Mouse (Mus musculus): ENCODE measurements around the gene Patj.
"Not testable (repeated sequence)": the region's sequence is repeated elsewhere in the genome, so short reads cannot be mapped to it uniquely, and the experiment has no call there.

Patj gene

DNA sequence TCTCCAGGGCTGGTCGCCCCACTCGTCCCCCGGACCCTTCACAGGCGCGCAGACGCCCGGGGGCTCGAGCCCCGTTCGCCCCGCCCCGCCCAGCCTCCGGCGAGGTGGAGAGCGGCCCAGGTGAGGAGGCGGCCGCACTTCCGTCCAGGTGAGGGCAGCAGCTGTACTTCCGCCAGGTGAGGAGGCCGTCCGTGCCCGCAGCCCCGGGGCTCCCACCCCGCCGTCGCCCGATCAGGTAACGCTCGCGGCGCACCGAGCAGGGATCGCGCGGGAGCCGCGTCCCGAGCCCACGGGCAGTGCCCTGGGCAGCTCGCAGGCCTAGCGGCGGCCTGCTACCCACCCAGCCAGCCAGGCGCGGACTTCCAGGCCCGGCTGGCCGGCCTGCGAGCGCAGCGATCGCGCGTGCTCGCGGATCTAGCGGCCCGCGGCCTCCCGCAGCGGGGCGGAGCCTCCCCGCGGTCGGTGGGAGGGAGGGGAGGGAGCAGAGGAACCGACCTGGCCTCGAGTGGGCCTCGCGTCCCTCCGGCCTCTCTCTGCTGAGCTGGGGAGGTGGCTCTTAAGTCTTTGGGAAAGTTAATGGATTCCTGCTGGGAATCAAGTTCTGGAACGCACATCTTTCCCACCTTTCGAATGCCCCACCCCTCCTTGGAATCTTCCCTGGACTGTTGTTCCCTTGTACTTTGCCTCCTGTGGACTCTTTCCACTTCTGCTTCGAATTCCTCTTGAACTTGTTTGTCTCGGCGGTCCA, at the start of gene Patj:
Gene Patj, plus strand, starts transcription at position 96 of the 748 bp plus-strand sequence.
- DNase-seq (ENCODE audit: low spot score) = peak; percentile 5

DNA sequence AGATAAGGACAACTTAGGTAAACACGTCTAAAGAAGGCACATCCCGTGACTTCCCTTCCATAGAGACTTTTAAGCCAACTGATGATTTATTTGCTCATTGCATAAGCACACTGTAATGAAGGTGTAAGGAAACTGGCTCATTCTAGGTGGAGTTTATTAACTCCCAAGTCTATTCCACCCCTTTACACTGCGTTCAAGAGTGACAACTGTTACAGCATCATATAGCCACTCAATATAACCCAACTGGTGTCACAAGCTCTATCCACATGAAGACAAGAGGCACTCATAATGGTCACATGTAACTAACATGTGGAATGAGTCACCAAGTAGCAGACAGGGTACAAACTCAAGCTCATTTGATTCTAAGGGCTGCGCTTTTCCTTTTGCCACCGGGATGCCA, 47.0 kb upstream of the Patj start:
- DNase-seq (ENCODE audit: low spot score) = no peak

DNA sequence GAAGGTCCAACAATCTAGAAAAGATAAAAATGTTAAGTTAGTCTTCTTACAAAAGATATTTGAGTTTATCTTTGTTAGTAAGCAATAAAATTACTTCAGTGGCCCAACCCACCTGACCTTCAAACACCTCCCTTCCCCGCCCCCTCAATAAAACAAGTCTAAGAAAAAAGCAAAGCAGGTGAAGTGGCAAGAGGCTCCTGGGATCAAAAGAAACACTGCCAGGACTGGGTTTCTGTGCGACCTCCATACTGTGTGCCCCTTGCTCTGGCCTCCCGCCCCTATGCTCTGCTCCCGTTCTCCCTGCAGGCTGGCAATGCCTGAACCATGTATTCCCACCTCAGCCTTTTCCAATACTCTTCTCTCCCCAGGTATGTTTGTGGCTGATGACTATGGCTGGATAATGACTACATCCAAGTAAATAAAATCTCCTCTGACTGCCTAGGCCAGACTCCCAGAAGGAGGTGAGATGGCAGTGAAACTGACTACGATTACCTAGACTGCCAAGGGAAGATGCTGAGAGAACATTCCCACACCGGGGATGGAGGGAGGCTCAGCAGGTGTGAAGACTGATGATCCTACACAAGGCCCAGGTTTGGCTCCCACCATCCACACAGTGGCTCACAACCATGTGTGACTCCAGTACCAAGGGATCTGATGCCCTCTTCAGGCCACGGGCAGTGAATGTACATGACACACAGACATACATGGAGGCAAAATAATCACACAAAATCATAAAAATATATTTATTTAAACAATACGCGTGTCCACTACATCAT, 37.4 kb upstream of the Patj start:
- no peak for DNase-seq (ENCODE audit: low spot score)

DNA sequence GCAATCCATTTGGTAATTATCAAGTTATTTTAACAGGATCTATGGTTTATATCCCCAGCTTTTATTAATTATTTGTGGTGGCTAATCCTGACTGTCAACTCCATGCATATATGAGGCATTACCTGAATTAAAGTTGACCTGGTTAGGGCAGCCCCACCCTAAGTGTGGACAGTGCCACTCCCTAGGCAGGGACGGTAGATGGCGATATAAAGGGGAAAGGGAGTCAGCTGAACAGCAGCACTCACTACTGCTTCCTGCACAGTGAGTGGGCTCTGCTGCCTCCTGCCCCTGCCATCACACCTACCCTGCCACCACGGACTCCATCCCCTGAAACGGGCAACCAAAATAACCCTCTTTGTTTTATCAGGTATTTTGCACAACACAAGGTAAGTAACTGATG, 20.2 kb upstream of the Patj start:
- DNase-seq (ENCODE audit: low spot score) = no peak

DNA sequence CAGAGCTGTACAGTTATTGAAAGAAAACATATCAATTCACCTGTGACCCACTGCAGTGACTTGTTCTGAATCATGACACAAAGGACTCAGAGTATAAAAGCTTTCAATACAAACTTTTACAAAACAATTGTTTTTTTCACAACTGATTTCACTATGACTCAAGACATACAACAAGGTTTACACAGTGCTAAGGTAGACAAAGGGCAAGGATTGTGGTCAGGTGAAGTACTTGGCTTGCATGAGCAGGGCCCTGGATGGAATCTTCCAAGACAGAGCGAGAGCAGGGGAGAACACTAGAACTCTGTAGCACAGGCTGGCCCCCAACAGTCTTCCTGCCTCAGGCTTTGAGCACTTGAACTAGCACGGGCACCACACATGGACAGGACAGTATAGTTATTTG, 18.6 kb upstream of the Patj start:
- DNase-seq (ENCODE audit: low spot score) = no peak

DNA sequence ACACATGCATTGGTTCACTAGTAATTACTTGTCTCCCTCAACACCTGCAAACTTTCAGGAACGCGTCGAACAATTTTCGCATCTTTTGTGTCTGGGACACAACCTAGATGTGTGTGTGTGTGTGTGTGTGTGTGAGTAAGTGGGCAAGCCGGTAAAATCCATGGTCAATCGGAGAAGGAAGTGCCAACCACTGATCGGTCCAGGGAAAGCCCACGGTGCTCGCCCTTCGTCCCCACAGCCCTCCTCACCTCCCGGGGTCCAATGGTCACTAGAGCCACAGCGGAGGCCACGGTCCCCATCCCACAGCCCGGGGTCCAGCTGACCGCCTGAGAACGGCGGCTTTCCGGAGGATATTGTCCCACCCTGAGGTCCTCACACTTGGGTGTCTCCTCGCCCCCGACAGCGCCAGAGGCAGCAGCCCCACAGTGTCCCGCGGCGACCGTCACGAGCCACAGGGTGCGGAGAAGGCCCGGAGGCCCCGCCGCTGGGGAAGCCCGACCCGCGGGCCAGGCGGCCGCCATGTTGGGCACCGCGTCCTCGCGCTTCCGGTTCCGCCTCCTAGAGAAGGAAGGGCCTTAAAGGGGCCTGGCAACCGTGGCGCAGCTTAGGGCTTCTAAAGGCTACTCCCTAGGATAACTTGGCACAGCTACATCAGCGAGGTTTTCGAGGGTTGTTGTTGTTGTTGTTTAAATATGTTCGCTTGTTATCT, 12.7 kb upstream of the Patj start, which contains the start of gene Tm2d1:
Gene Tm2d1, minus strand, starts transcription at position 591 of the 709 bp plus-strand sequence.
- peak; percentile 41 for DNase-seq (ENCODE audit: low spot score)

DNA sequence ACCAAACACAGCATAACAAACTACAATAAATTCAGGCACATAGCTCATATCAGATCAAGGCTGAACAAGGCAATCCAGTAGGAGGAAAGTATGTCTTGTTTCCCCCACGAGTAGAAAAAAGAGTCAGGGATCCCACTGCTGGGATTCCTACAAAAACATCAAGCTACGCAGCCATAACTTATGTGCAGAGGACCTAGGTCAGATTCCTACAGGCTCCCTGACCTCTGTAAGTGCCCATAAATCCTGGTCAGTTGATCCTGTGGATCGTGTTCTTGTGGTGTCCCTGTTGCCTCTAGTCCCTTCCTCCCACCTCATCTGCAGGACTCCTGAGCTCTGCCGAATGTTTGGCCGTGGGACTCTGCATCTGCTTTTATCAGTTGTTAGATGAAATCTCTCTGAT, 10.5 kb upstream of the Patj start:
- DNase-seq (ENCODE audit: low spot score) = no peak

DNA sequence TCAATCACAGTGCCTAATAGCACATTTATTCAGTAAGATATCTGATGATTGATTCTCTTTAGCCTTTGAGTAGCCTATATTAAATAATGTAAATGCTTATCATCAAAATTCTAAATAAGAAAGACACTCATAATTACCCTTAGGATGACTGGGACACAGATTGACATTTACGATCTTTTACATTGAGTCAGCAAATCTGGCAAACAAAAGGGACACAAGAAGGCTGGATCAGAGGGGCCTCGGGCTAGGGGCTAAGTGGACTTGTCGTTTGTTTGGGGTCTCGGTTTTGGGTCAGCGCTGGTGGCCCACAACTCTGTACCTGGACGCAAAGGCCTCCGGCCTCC, 267 bp upstream of the Patj start:
- DNase-seq (ENCODE audit: low spot score) = peak; percentile 7

DNA sequence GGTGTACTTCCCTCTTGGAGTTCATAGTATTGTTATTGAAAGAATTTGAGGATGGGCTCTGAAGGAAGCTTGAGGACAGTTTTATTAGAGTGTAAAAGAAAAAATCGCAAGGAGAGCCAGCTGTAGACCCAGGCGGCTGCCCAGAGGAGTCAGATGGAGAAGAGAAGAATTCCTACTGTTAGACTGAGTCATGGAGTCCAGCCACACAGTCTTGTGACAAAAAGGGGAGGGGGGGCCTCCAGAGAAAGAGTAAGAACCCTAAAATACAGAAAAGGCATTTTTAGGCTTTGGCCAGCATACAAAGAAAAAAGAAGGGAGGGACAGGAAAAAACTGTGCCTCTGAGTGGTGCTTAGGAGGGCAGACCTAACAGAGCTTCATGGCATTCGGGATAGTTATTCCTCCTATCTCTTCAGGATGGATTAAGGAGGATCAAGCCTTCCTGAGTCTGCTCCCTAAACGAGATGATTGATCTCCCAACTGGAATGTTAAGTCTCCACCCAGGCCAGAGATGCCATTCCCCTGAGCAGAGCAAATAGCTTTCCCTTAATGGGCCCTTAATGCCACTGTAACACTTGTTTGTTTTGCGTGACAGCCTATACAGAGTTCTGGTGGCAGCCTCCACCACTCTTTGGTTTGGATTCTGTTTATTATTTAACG, 5.5 kb downstream of the Patj start:
- no peak for DNase-seq (ENCODE audit: low spot score)

DNA sequence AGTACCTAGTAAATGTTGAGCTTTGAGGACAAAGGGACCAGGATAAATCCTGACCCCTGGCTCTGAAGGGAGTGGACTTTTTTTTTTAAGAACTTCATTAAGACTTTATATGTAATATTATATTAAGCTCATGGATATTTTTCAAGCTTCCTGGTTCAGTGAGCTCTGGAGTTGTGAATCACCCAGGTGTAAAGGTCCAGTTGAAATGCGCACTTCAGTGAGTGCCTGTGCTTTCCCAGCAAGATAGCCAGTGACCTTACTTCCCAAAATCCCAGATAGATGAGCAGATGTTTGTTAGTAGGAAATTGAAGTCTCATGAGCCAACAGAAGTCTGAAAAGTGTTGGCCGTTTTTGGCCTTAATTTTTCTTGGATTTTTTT, 6.0 kb downstream of the Patj start:
- no peak for DNase-seq (ENCODE audit: low spot score)

DNA sequence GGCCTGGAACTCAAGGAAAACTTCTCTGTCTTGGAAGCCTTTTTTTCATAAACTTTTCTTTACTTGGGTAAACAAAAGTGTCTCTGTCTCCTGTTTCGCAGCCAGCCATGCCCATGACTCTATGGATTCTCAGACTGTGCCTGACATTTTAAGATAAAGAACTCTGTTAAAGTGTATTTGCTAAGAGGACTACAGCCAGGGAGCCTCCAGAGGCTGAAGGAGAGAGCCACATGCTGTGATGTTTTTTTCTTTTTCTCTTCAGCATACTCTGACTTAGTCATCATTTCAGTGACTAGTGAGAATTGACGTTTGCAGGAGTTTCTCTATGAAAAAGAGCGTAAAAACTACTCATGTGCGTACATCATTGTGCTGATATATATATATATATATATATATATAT, 7.9 kb downstream of the Patj start:
- no peak for DNase-seq (ENCODE audit: low spot score)

DNA sequence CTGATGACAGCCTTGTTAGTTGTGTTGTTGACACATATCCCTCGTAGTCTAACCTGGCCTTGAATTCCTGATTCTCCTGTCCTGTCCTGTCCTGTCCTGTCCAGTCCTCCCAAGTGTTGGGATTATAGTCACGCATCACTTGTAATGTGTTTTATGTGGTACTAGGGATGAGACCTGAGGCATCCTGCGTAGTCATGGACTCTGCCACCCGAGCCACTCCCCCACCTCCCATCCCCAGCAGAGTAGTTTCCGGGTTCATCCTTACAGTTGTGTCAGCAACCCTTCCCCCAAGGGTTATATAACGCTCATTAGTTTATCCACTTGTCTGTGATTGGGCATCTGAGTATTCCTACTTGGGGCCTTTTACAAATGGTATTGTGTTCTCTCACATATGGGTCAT, 8.8 kb downstream of the Patj start:
- DNase-seq (ENCODE audit: low spot score) = no peak

DNA sequence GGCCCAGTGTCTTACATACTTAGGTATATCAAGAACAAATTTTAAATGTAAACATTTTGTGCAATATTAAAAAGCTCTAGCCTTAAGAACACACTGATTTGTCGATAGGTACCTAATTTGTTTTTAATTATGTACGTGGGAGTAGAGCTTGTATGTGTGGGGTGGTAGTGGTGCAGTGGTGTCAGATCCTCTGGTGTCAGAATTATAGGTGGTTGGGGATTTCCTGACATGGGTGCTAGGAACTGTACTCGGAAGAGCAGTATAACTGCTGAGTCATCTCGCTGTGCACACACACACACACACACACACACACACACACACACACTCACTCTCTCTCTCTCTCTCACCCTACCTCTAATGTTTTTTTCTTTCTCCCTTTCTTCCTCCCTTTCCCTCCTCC, 12.9 kb downstream of the Patj start:
- no peak for DNase-seq (ENCODE audit: low spot score)

DNA sequence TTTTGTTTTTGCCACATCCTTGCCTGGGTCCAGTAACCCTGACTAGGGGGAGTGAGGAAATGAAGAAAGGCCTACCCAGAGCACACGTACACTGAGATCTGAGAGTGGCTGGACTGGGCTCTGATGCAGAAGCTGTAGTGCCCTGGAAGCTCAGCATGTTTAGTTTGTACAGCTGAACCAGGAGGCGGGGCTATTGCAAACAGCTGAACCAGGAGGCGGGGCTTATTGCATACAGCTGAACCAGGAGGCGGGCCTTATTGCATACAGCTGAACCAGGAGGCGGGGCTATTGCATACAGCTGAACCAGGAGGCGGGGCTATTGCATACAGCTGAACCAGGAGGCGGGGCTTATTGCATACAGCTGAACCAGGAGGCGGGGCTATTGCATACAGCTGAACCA, 19.6 kb downstream of the Patj start:
- not testable (repeated sequence) for DNase-seq (ENCODE audit: low spot score)

DNA sequence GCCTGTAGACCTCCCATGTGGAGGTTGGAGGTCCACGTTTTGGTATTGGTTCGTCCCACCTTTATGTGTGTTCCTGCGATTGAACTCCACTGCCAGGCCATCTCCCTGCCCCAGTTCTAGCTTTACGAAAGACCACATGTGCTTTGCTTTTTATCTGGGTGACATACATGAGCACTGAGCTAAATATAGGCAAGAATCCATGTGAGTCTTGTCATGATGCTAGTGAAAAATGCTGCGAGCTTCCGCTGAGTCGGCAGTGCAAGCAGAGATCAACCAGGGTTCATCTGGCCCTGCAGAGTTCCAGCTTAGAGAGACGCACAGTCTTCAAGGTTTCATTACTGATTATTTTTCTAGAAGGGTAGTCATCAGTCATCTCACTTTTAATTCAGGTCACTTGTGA, 32.8 kb downstream of the Patj start:
- DNase-seq (ENCODE audit: low spot score) = no peak

DNA sequence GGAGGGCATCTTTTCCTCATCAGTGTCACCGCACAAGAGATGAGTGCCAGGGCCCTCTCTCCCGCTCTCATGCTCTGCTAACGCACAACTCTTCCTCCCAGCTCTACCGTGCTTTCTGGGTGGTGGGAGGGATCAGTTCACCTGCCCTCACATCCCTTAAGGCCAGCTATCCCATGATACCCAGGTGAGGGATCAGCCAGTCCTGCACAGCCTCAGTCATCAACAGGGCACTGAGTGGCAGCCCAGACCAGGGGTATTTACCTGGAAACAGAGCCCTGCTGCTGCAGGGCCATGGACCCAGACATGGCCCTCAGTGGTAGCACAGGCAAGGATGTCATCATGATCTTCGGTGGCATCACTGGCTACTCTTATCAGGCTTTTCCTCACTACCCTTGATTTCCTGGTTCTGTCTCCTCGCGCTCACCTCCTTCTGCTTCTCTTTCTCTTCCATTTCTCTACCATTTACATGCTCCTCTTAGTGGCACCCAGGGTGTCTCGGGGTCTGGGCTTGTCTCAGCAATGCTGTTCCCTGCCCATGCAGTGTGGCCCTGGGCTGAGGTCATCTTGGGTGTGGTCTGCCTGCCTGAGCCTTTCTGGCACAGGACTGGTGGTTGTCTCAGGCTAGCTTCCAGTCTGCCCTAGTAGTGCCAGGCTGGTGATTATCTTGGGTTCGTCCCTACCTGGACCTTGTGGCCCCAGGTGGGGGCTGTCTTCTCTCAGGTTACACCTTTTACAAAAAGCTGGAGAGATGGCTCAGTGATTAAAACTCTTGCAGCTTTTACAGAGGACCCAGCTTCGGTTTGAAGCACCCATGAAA, 40.3 kb downstream of the Patj start:
- DNase-seq (ENCODE audit: low spot score) = no peak

DNA sequence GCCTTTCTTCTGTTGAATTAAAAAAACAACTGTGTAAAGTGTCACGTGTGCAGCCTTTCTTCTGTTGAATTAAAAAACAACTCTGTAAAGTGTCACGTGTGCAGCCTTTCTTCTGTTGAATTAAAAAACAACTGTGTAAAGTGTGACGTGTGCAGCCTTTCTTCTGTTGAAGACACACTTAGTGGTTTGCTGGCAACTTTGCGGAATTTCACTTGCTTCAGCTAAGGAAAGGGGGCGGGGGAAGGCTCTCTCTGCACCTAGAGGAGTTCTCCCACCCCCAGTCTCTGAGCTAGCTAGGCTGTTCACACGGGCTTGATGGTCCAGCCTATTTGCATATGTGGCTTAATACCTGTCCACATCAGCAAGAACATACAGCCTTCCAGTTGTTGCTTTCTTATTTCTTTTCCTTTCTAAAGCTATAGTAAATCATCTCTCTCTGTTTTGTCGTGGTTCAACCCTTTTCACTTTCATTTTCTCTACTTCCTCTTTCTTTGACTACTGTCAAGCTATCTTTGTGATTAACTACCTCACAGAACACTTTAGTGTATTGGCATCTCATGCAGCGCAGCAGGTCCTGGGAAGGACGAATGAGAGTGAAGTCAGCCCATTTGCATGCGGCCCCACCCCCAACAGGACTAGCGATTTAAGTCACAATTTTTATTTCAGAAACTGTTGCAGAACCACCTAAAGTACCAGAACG, 41.2 kb downstream of the Patj start:
- no peak for DNase-seq (ENCODE audit: low spot score)

DNA sequence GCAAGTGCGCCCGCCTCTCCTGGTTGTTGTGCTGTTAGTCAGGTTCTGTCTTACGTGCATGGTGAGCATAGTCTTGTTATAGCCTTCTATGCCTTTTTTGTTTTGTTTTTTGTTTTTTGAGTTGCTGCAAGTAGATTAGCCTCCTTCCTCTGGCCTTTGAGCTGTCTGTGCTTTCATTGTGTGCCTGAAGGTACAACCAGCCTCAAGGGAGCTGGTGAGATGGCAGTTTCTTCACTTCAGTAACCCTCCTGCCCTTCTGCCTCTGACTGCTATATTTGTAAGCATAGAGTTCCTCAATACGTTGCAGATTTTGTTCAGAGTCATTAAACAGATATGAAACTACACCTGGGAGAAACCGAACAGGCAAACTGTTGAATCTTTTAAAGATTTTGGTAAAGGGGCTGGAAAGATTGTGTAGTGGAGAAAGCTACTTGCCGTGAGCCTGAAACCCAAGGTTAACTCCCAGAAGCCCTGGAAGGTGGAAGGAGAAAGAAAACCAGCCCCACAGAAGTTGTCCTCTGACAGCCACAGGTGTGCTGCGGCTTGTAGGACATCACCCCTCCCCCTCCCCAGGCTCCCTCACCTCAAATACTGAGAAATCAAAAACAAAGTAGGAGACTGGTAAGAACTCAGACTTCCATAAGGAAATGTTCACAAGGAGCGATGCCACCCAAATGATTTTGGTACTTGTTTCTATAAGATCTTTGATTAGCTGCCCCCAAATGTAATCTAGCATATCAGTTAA, 43.8 kb downstream of the Patj start:
- no peak for DNase-seq (ENCODE audit: low spot score)

DNA sequence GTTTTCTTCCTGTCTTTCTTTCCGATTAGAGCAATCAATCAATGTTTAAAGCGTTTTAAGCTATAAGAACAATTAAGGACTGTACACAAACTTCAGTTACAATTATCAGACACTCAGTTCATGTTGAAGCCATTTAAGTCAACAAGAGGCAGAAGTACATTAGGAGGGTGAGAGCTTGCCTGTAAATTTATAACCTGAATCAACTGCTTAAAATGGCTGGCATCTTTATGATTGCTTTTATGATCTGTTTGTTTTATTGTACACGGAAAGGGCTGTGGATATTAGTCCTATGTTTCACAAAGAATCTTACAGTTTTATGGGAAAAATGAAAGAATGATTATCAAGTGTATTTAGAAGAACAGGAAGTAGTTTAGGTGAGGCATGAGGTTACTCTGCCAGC, 45.7 kb downstream of the Patj start:
- DNase-seq (ENCODE audit: low spot score) = no peak

DNA sequence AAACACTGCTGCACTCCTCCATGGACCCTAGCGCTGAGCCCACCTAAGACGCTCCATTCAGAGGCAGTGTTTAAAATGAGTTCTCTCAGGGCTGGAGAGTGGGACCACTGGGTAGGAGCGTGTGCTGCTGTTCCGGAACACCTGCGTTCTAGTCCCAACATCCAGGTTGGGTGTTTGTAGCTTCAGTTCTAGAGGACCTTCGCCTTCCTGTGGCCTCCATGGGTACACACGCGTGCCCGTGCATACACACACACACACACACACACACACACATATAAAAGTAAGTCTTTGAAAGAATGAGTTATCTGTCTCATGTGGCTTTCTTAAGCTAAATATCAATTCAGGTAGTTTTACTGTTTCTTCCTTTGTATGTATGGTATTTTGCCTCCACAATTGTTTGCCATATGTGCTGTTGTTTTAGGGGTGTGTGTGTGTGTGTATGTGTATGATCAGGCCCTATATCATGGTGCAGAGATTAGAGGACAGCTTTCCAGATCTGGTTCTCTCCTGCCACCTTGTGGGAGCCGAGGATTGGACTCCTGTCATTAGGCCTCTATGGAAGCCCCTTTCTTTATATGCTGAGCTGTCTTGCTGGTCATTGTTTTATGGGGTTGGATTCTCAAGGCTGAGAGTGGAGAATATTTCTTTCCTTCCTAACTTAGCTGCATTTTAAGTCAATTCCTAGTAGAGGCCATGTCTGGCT, 49.0 kb downstream of the Patj start:
- DNase-seq (ENCODE audit: low spot score) = peak; percentile 38

Data from layer of hippocampus, adult 9-10 months (tissue).